Mouse (Mus musculus) heart, embryonic 12.5 days (tissue): ENCODE measurements at regions not wholly inside any gene's neighbourhood (a gene's known extent, or its start where the extent isn't known, plus 50 kb on each side); places are given as distances from the start of the nearest gene placed in this dataset.

Source experiments
- ATAC-seq: fragments of 200-750 bp; cut with Nextera tagmentation; 2 replicates; pipeline ENCODE4 v1.8.0; 2017; ENCODE audit warnings: moderate TSS enrichment, moderate library complexity; ENCODE audit not compliant: insufficient number of reproducible peaks, low FRiP score
- H3K27ac ChIP-seq: fragments of 300-500 bp; sonication (generic); 2 replicates; pipeline ENCODE4 v1.5.1; 2016; ENCODE audit warnings: mild to moderate bottlenecking, moderate library complexity; ENCODE audit not compliant: poor library complexity, severe bottlenecking
- H3K27me3 ChIP-seq: fragments of 300-500 bp; sonication (generic); replicated peaks from 2 replicates; pipeline ENCODE4 v1.6.1; 2016; ENCODE audit warnings: mild to moderate bottlenecking, moderate library complexity
- H3K36me3 ChIP-seq: fragments of 300-500 bp; sonication (generic); 2 replicates; pipeline ENCODE4 v1.6.1; 2016; ENCODE audit warnings: mild to moderate bottlenecking, moderate library complexity
- H3K4me1 ChIP-seq: fragments of 300-500 bp; sonication (generic); replicated peaks from 2 replicates; pipeline ENCODE4 v1.6.1; 2016; ENCODE audit warnings: mild to moderate bottlenecking
- H3K4me2 ChIP-seq: fragments of 300-500 bp; sonication (generic); 2 replicates; pipeline ENCODE4 v1.6.1; 2016; ENCODE audit warnings: mild to moderate bottlenecking, moderate library complexity
- H3K4me3 ChIP-seq: fragments of 300-500 bp; sonication (generic); 2 replicates; pipeline ENCODE4 v1.5.1; 2016; ENCODE audit warnings: mild to moderate bottlenecking
- H3K9ac ChIP-seq: fragments of 300-500 bp; sonication (generic); 2 replicates; pipeline ENCODE4 v1.6.1; 2016; ENCODE audit warnings: mild to moderate bottlenecking, moderate library complexity
- H3K9me3 ChIP-seq: fragments of 300-500 bp; sonication (generic); replicated peaks from 2 replicates; pipeline ENCODE4 v1.6.1; 2016; ENCODE audit warnings: mild to moderate bottlenecking, moderate library complexity
- WGBS: fragments of 180-500 bp; shearing (Covaris S2); methylation state at CpG from one replicate; pipeline ENCODE4 v1.1.7; 2016; 5-methylcytosine and 5-hydroxymethylcytosine counted together

GRCm38 (mm10) chr11:114168231-114168661, 101.4 kb upstream of the Sdk2 start:
- H3K36me3 ChIP-seq = no peaks in the 10 kb centered on the region
- ATAC-seq = 0 out of 2 replicates have a peak, but pooled peaks have one; percentile 23
- H3K4me3 ChIP-seq = no peak overlapping the region
- 64% methylated on average over 13 of the region's 13 CpGs for WGBS
- H3K4me2 ChIP-seq = no peak overlapping the region
- H3K4me1 ChIP-seq = peaks cover 32% of the 10 kb centered on the region; the same call in 1 of the 2 replicates
- H3K9ac ChIP-seq = no peak overlapping the region
- H3K9me3 ChIP-seq = no peaks in the 10 kb centered on the region
- 0 out of 2 replicates have a peak, but pooled peaks cover 7% of the 10 kb centered on the region for H3K27me3 ChIP-seq
- H3K27ac ChIP-seq = no peak overlapping the region

GRCm38 (mm10) chr11:114165656-114166362, 99.0 kb upstream of the Sdk2 start:
- peak overlapping the region; percentile 29; the same call in 1 of the 2 replicates for H3K27ac ChIP-seq
- peak overlapping the region; percentile 57 for H3K4me2 ChIP-seq
- H3K4me1 ChIP-seq = peaks cover 19% of the 10 kb centered on the region; the same call in 1 of the 2 replicates
- peak overlapping the region; percentile 5; the same call in 1 of the 2 replicates for H3K4me3 ChIP-seq
- 0 out of 2 replicates have a peak, but pooled peaks cover 7% of the 10 kb centered on the region for H3K27me3 ChIP-seq
- no peaks in the 10 kb centered on the region for H3K36me3 ChIP-seq
- H3K9ac ChIP-seq = peak overlapping the region; percentile 58
- ATAC-seq = peak; percentile 52
- 14% methylated on average over 23 of the region's 23 CpGs for WGBS
- H3K9me3 ChIP-seq = 0 out of 2 replicates have a peak, but pooled peaks cover under 1% of the 10 kb centered on the region

GRCm38 (mm10) chr11:114152716-114153115, 85.9 kb upstream of the Sdk2 start:
- no peak for ATAC-seq
- H3K4me1 ChIP-seq = no peaks in the 10 kb centered on the region
- H3K27ac ChIP-seq = no peak overlapping the region
- no peak overlapping the region for H3K4me3 ChIP-seq
- H3K9ac ChIP-seq = no peak overlapping the region
- H3K36me3 ChIP-seq = no peaks in the 10 kb centered on the region
- no peaks in the 10 kb centered on the region for H3K9me3 ChIP-seq
- no peak overlapping the region for H3K4me2 ChIP-seq
- 0 out of 2 replicates have a peak, but pooled peaks cover 3% of the 10 kb centered on the region for H3K27me3 ChIP-seq
- 77% methylated on average over 15 of the region's 15 CpGs for WGBS

- H3K9me3 ChIP-seq = no peaks in the 10 kb centered on the region
- H3K4me3 ChIP-seq = no peak overlapping the region
- peaks cover 11% of the 10 kb centered on the region for H3K4me1 ChIP-seq
- no peak overlapping the region for H3K4me2 ChIP-seq
- H3K36me3 ChIP-seq = no peaks in the 10 kb centered on the region
- 0 out of 2 replicates have a peak, but pooled peaks cover 3% of the 10 kb centered on the region for H3K27me3 ChIP-seq
- WGBS = 26% methylated on average over 5 of the region's 5 CpGs
- no peak for ATAC-seq
- no peak overlapping the region for H3K27ac ChIP-seq
- no peak overlapping the region for H3K9ac ChIP-seq
Measured at GRCm38 (mm10) chr11:114146334-114146733, 79.5 kb upstream of the Sdk2 start.

DNA sequence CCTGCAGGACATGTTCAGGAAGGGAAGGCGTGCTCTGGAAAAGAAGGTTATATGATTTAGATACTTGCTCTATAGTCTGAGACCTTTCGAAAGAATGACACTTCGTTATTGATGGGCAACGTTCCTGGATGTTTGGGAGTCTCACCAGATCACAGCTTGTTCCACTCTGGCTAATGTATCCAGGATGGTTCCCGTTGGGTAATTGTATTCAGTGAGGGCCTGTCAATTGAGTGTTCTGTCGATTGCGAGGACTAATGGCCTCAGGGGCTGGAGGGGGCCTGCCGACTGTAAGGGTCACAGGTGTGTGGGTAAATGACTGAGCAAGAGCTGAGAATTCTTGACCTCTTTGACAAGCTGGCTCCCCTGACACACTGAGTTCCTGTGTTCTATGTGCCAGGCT, 62.4 kb upstream of the Sdk2 start:
- WGBS = 70% methylated on average over 8 of the region's 8 CpGs
- no peak overlapping the region for H3K4me3 ChIP-seq
- H3K4me1 ChIP-seq = 0 out of 2 replicates have a peak, but pooled peaks cover 9% of the 10 kb centered on the region
- ATAC-seq = no peak
- no peak overlapping the region for H3K9ac ChIP-seq
- no peaks in the 10 kb centered on the region for H3K27me3 ChIP-seq
- H3K36me3 ChIP-seq = no peaks in the 10 kb centered on the region
- H3K27ac ChIP-seq = no peak overlapping the region
- H3K4me2 ChIP-seq = no peak overlapping the region
- 0 out of 2 replicates have a peak, but pooled peaks cover 2% of the 10 kb centered on the region for H3K9me3 ChIP-seq

GRCm38 (mm10) chr11:114128841-114129240, 62.0 kb upstream of the Sdk2 start:
- no peaks in the 10 kb centered on the region for H3K36me3 ChIP-seq
- H3K4me3 ChIP-seq = no peak overlapping the region
- H3K4me1 ChIP-seq = 0 out of 2 replicates have a peak, but pooled peaks cover 9% of the 10 kb centered on the region
- no peak overlapping the region for H3K27ac ChIP-seq
- no peak overlapping the region for H3K4me2 ChIP-seq
- no peak for ATAC-seq
- H3K9me3 ChIP-seq = 0 out of 2 replicates have a peak, but pooled peaks cover 2% of the 10 kb centered on the region
- H3K9ac ChIP-seq = no peak overlapping the region
- 75% methylated on average over 8 of the region's 8 CpGs for WGBS
- H3K27me3 ChIP-seq = no peaks in the 10 kb centered on the region

- H3K9ac ChIP-seq = no peak overlapping the region
- 0 out of 2 replicates have a peak, but pooled peaks cover 2% of the 10 kb centered on the region for H3K9me3 ChIP-seq
- H3K27ac ChIP-seq = no peak overlapping the region
- no peaks in the 10 kb centered on the region for H3K36me3 ChIP-seq
- H3K4me3 ChIP-seq = no peak overlapping the region
- no peak overlapping the region for H3K4me2 ChIP-seq
- ATAC-seq = no peak
- H3K27me3 ChIP-seq = no peaks in the 10 kb centered on the region
- H3K4me1 ChIP-seq = 0 out of 2 replicates have a peak, but pooled peaks cover 9% of the 10 kb centered on the region
- WGBS = 29% methylated on average over 8 of the region's 8 CpGs
Measured at GRCm38 (mm10) chr11:114127426-114127825, 60.6 kb upstream of the Sdk2 start.

- no peaks in the 10 kb centered on the region for H3K36me3 ChIP-seq
- no peak overlapping the region for H3K4me2 ChIP-seq
- H3K9me3 ChIP-seq = peaks cover 6% of the 10 kb centered on the region
- ATAC-seq = no peak
- H3K27ac ChIP-seq = no peak overlapping the region
- H3K4me3 ChIP-seq = no peak overlapping the region
- no peaks in the 10 kb centered on the region for H3K27me3 ChIP-seq
- H3K4me1 ChIP-seq = no peaks in the 10 kb centered on the region
- WGBS = 56% methylated on average over 13 of the region's 13 CpGs
- no peak overlapping the region for H3K9ac ChIP-seq
Measured at GRCm38 (mm10) chr11:114122175-114122574, 55.3 kb upstream of the Sdk2 start.

- ATAC-seq = no peak
- Histone ChIP-seq H3K4me2 (no peak overlapping the region), H3K9me3 (peaks cover 8% of the 10 kb centered on the region), H3K36me3 (no peaks in the 10 kb centered on the region), H3K27me3 (no peaks in the 10 kb centered on the region), H3K4me3 (no peak overlapping the region), H3K27ac (no peak overlapping the region), H3K9ac (no peak overlapping the region), H3K4me1 (no peaks in the 10 kb centered on the region)
- 84% methylated on average over 9 of the region's 9 CpGs for WGBS
Measured at GRCm38 (mm10) chr11:114119135-114119534, 52.3 kb upstream of the Sdk2 start.
